Mouse (Mus musculus): ENCODE measurements at regions not wholly inside any gene's neighbourhood (a gene's known extent, or its start where the extent isn't known, plus 50 kb on each side); places are given as distances from the start of the nearest gene placed in this dataset.

GRCm38 (mm10) chr1:47854372-47854771 lies 961.7 kb upstream of the Slc39a10 start:
- no peak for DNase-seq (ENCODE audit: extremely low spot score)

- no peak for DNase-seq (ENCODE audit: extremely low spot score)
These were observed 961.3 kb upstream of the Slc39a10 start for GRCm38 (mm10) chr1:47853911-47854310.

DNA sequence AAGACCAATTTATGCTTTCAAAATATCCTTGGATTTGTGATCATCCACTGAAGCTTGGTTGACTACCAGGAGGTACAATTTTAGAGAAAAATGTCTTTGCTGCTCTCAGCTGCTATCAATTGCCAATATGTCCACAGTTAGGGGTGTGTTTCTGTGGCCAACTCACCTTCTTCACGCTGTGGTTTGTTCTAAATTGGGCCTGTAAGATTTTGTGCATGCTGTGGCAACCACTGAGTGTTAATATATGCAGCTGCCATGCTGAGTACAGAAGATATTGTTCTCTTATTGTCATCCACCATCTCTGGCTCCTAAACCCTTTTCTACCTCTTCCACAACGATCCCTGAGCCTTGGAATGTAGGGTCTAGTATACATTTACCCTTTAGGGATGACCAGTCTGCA lies 948.2 kb upstream of the Slc39a10 start:
- no peak for DNase-seq (ENCODE audit: extremely low spot score)

DNA sequence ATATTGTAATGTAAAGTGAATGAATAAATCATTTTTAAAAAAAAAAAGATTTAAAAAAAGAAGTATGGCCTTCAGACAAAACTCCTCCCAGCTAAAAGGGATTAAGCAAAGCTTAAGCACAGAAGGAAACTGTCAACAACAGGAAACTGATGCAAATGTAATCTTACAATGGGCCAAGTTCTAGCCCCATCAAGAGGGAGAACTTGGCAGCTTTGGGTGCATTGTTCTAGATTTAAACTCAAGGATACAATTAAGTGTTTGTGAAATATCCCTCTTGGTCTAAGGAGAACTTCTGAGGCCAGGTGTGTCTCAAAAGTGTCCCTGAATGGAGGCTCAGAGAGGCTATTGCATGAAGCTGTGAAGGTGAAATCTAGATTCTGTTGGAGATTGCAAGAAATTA lies 941.4 kb upstream of the Slc39a10 start:
- no peak for DNase-seq (ENCODE audit: extremely low spot score)

- no peak for DNase-seq (ENCODE audit: extremely low spot score)
These were observed 934.6 kb upstream of the Slc39a10 start for GRCm38 (mm10) chr1:47827206-47827605.

- DNase-seq (ENCODE audit: extremely low spot score): peak; percentile 4
These were observed 916.9 kb upstream of the Slc39a10 start for GRCm38 (mm10) chr1:47809508-47809907.

DNA sequence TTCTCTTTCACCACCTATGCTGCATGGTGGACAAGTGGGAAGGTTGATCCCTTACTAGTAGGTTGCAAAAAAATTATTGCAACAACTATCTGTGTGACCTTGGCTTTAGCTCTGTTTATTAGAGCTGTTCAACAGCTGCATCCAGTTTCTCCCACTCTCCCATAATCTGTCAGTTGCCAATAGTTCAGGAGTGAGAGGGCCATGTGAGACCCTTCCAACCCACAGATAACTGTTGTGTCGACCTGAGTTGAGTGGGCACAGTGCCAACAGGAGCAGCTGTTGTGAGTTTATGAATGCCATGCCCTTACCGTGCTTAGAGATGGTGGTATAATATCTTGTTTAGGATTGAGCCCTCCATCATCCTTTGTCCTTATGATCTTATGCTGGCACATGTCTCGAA lies 902.1 kb upstream of the Slc39a10 start:
- no peak for DNase-seq (ENCODE audit: extremely low spot score)
